Mouse (Mus musculus): ENCODE results near the gene Cd300c2. TPM values are rescaled to one million over a fixed set of nuclear protein-coding genes. Genes with fewer than 3 reads are reported as not detected.

The Cd300c2 gene
- polyA plus RNA-seq (2012; rRNA removed): 3.8 and 4.0 TPM in 2 replicates

DNA sequence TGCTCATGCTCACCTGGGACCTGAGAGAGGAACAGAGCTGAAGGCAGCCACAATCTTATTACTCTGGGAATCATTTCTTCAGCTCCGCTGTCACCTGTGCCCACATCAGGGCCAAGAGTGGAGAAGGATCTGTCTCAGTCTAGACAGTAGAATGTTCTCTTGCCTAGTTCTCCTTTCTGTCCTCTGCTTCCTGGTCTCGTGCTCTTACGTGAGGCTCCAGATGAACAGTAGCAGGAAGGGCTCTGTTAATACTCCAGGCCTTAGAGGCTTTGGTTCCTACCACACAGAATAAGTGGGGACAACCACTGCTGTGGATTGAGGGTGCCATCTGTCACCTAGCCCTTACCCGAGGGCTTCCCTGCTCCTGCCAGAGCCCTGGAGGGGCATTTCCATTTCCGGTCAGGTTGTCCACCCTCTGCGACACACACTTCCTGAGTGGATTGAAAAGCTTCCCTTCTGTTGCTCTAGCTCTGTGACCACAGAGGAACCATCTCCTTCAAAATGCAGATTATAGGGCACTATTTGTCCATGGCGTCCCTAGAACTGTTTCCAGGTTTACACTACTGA, at the start of gene Cd300c2:
TSS of gene Cd300c2 (minus strand) at position 407 of the 567 bp plus-strand sequence.

DNA sequence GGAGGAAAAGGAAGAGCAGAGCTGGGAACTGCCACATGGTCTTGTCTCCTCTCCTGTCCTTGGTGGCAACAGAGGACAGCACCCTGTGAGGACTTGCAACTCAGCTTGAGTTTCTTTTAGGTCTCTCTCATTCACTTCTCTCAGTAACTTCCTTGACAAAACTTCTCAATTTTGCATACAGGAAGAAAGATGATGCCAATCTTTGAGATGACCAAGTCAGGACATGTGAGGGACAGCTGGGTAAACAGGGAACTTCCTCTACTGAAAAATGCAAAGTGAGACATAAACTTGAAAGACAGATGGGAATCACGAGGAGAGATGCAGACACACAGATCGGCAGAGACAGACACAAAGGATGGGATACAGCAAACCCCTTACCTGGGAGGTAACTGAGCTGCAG, 46.6 kb upstream of the Cd300c2 start, which contains the start of gene Cd300ld3:
TSS of gene Cd300ld3 (minus strand) at position 151 of the 400 bp plus-strand sequence.

DNA sequence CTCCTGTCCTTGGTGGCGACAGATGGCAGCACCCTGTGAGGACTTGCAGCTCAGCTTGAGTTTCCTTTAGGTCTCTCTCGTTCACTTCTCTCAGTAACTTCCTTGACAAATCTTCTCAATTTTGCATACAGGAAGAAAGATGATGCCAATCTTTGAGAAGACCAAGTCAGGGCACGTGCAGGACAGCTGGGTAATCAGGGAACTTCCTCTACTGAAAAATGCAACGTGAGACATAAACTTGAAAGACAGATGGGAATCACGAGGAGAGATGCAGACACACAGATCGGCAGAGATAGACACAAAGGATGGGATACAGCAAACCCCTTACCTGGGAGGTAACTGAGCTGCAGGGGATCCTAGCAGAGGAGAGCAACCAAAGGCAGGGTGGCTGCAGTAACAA, 36.0 kb upstream of the Cd300c2 start, which contains the start of gene Cd300ld5:
TSS of gene Cd300ld5 (minus strand) at position 101 of the 400 bp plus-strand sequence.

DNA sequence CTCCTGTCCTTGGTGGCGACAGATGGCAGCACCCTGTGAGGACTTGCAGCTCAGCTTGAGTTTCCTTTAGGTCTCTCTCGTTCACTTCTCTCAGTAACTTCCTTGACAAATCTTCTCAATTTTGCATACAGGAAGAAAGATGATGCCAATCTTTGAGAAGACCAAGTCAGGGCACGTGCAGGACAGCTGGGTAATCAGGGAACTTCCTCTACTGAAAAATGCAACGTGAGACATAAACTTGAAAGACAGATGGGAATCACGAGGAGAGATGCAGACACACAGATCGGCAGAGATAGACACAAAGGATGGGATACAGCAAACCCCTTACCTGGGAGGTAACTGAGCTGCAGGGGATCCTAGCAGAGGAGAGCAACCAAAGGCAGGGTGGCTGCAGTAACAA, 25.2 kb upstream of the Cd300c2 start, which contains the start of gene Cd300ld4:
TSS of gene Cd300ld4 (minus strand) at position 101 of the 400 bp plus-strand sequence.

DNA sequence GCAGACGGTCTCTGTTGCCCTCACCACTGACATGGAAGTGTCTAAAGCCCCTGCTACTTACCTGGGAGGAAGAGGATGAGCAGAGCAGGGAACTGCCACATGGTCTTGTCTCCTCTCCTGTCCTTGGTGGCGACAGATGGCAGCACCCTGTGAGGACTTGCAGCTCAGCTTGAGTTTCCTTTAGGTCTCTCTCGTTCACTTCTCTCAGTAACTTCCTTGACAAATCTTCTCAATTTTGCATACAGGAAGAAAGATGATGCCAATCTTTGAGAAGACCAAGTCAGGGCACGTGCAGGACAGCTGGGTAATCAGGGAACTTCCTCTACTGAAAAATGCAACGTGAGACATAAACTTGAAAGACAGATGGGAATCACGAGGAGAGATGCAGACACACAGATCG, 14.4 kb upstream of the Cd300c2 start, which contains the start of gene Cd300ld2:
TSS of gene Cd300ld2 (minus strand) at position 101 of the 400 bp plus-strand sequence.

DNA sequence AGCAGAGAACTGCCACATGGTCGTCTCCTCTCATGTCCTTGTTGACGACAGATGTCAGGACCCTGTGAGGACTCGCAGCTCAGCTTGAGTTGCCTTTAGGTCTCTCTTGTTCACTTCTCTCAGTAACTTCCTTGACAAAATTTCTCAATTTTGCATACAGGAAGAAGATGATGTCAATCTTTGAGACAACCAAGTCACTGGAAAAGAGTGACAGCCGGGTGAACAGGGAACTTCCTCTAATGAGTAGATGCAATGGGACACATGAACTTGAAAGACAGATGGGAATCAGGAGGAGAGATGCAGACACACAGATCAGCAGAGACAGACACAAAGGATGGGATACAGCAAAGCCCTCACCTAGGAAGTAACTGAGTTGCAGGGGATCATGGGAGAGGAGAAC, 11.9 kb downstream of the Cd300c2 start, which contains the start of gene Cd300ld:
TSS of gene Cd300ld (minus strand) at position 130 of the 400 bp plus-strand sequence.

DNA sequence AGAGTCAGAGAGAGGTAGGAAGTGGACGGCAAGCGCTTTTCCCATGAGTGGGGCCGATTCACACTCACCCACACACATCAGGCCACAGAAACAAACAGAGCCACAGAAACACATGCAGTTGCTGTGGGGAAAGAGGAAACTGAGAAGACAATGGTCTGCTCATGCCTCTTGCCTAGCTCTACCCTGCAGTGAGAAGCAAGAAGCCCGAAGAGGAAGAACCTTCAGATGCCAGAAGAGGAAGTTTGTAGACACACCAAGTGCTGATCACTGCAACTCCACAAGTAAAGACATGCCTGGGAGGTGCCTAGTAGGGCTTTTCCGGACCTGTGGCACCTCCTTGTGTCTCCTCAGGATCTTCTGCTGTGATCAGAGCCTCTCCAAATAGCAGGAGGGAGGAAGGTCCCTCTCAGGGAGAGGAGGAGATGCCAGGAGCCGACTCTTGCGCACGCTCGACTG, 32.9 kb downstream of the Cd300c2 start, which contains the start of gene Cd300c:
TSS of gene Cd300c (minus strand) at position 406 of the 456 bp plus-strand sequence.

Other genes with a start within 250 kb of the Cd300c2 start
- gene Kif19a, start 236.5 kb downstream of the Cd300c2 start, polyA plus RNA-seq (2012; rRNA removed): 1.3 and 1.8 TPM in 2 replicates
- 0.42 and 0.68 TPM in 2 replicates for gene Btbd17, start 205.9 kb downstream of the Cd300c2 start, polyA plus RNA-seq (2012; rRNA removed)
- 0.14 TPM in 1 of 2 replicates, not detected in the other for gene Gpr142, start 203.0 kb downstream of the Cd300c2 start, polyA plus RNA-seq (2012; rRNA removed)
- 3.5 and 4.7 TPM in 2 replicates for gene Gprc5c, start 150.7 kb downstream of the Cd300c2 start, polyA plus RNA-seq (2012; rRNA removed)
- 0.69 and 0.76 TPM in 2 replicates for gene Cd300a, start 111.8 kb downstream of the Cd300c2 start, polyA plus RNA-seq (2012; rRNA removed)
- 0.66 and 1.1 TPM in 2 replicates for gene Cd300lb, start 67.5 kb downstream of the Cd300c2 start, polyA plus RNA-seq (2012; rRNA removed)
- gene Cd300c, start 32.7 kb downstream of the Cd300c2 start, polyA plus RNA-seq (2012; rRNA removed): not detected in 2 replicates
- gene Cd300ld, start 12.0 kb downstream of the Cd300c2 start, polyA plus RNA-seq (2012; rRNA removed): 0.51 and 0.94 TPM in 2 replicates
- gene Cd300ld2, start 14.3 kb upstream of the Cd300c2 start, polyA plus RNA-seq (2012; rRNA removed): 0.22 and 0.43 TPM in 2 replicates
- gene Cd300ld4, start 25.1 kb upstream of the Cd300c2 start, polyA plus RNA-seq (2012; rRNA removed): 0.62 and 1.0 TPM in 2 replicates
- gene Cd300ld5, start 35.9 kb upstream of the Cd300c2 start, polyA plus RNA-seq (2012; rRNA removed): 1.6 and 2.2 TPM in 2 replicates
- 4.1 and 14.8 TPM in 2 replicates for gene Cd300ld3, start 46.5 kb upstream of the Cd300c2 start, polyA plus RNA-seq (2012; rRNA removed)
- gene Cd300e, start 60.3 kb upstream of the Cd300c2 start, polyA plus RNA-seq (2012; rRNA removed): 0.67 and 0.96 TPM in 2 replicates
- 2.8 and 3.3 TPM in 2 replicates for gene Rab37, start 89.6 kb upstream of the Cd300c2 start, polyA plus RNA-seq (2012; rRNA removed)
- gene Cd300lf, start 132.1 kb upstream of the Cd300c2 start, polyA plus RNA-seq (2012; rRNA removed): 1.9 and 2.3 TPM in 2 replicates
- gene Slc9a3r1, start 161.5 kb upstream of the Cd300c2 start, polyA plus RNA-seq (2012; rRNA removed): 199 and 208 TPM in 2 replicates
- 12.2 and 12.5 TPM in 2 replicates for gene Tmem104, start 185.6 kb upstream of the Cd300c2 start, polyA plus RNA-seq (2012; rRNA removed)
- 20.6 and 29.8 TPM in 2 replicates for gene Nat9, start 186.0 kb upstream of the Cd300c2 start, polyA plus RNA-seq (2012; rRNA removed)

Data from colon, adult 2 months (tissue).